Mouse (Mus musculus) testis, adult 2 months (tissue): ENCODE measurements around the gene Lgmn. TPM values are rescaled to one million over a fixed set of nuclear protein-coding genes. Genes with fewer than 3 reads are reported as not detected.

ENCODE experiments used
- H3K27ac ChIP-seq: fragments of 200-500 bp; 2 replicates; pipeline ENCODE4 v1.5.1; 2012; ENCODE audit warnings: low read depth, low read length; ENCODE audit not compliant: control insufficient read depth, insufficient read depth
- H3K27me3 ChIP-seq: fragments of 200-500 bp; 2 replicates; pipeline ENCODE4 v1.6.1; 2012; ENCODE audit warnings: mild to moderate bottlenecking, low read length, moderate library complexity; ENCODE audit not compliant: control insufficient read depth, insufficient read depth
- H3K36me3 ChIP-seq: fragments of 200-500 bp; 2 replicates; pipeline ENCODE4 v1.6.1; 2012; ENCODE audit warnings: mild to moderate bottlenecking, low read length; ENCODE audit not compliant: control insufficient read depth, insufficient read depth
- H3K4me1 ChIP-seq: fragments of 200-500 bp; 2 replicates; pipeline ENCODE4 v1.6.1; 2012; ENCODE audit warnings: low read length; ENCODE audit not compliant: control insufficient read depth, insufficient read depth
- H3K4me3 ChIP-seq: fragments of 200-500 bp; 2 replicates; pipeline ENCODE4 v1.5.1; 2012; ENCODE audit warnings: low read depth, mild to moderate bottlenecking, low read length, moderate library complexity, mixed read lengths; ENCODE audit not compliant: control insufficient read depth
- CTCF ChIP-seq: fragments of 200-500 bp; IDR thresholded peaks from 2 replicates; pipeline ENCODE4 v1.5.1; 2012; ENCODE audit warnings: low read depth, mild to moderate bottlenecking, inconsistent platforms, low read length, moderate library complexity; ENCODE audit not compliant: control insufficient read depth, insufficient read depth, insufficient replicate concordance
- POLR2A ChIP-seq: fragments of 200-500 bp; IDR thresholded peaks from 2 replicates; pipeline ENCODE4 v1.6.1; 2012; ENCODE audit warnings: low read depth, mild to moderate bottlenecking, inconsistent platforms, low read length, moderate library complexity; ENCODE audit not compliant: control insufficient read depth
- polyA plus RNA-seq: library from polyadenylated mRNA; depleted of rRNA; stranded (reverse); fragments of >200 nt; gene quantifications from 2 replicates; pipeline ENCODE4 v1.2.3, GENCODE M21; 2012

Lgmn gene
- polyA plus RNA-seq, 1 experiment, result 39.5 TPM

GRCm38 (mm10) chr12:102442639-102443038 is 3.0 kb upstream of the Lgmn start:
- Histone ChIP-seq H3K4me1 (peaks cover 2% of the 10 kb centered on the region), H3K27ac (no peak overlapping the region), H3K36me3 (no peaks in the 10 kb centered on the region), H3K4me3 (peak overlapping the region; percentile 48), H3K27me3 (no peaks in the 10 kb centered on the region)
- TF ChIP-seq POLR2A, result no peak
- no peak for TF ChIP-seq CTCF

- no peaks in the 10 kb centered on the region for H3K27me3 ChIP-seq
- H3K36me3 ChIP-seq, result no peaks in the 10 kb centered on the region
- TF ChIP-seq POLR2A (no peak), CTCF (no peak)
- no peak overlapping the region for H3K27ac ChIP-seq
- H3K4me1 ChIP-seq, result peaks cover 2% of the 10 kb centered on the region
- H3K4me3 ChIP-seq, result no peak overlapping the region
Measured at GRCm38 (mm10) chr12:102441141-102441540, 1.5 kb upstream of the Lgmn start.

- TF ChIP-seq CTCF (no peak), POLR2A (no peak)
- Histone ChIP-seq H3K36me3 (no peaks in the 10 kb centered on the region), H3K27ac (no peak overlapping the region), H3K4me3 (no peak overlapping the region), H3K4me1 (peaks cover 2% of the 10 kb centered on the region), H3K27me3 (no peaks in the 10 kb centered on the region)
Measured at GRCm38 (mm10) chr12:102440551-102440950, 938 bp upstream of the Lgmn start.

- peak overlapping the region; percentile 50 for H3K27ac ChIP-seq
- peak overlapping the region; percentile 87 for H3K4me3 ChIP-seq
- H3K36me3 ChIP-seq, result no peaks in the 10 kb centered on the region
- no peaks in the 10 kb centered on the region for H3K27me3 ChIP-seq
- peaks cover 2% of the 10 kb centered on the region for H3K4me1 ChIP-seq
- no peak for TF ChIP-seq CTCF
- no peak for TF ChIP-seq POLR2A
Measured at GRCm38 (mm10) chr12:102438983-102439631, 506 bp downstream of the Lgmn start.

GRCm38 (mm10) chr12:102437952-102438351 is 1.7 kb downstream of the Lgmn start:
- Histone ChIP-seq H3K27ac (no peak overlapping the region), H3K36me3 (no peaks in the 10 kb centered on the region), H3K4me1 (peaks cover 2% of the 10 kb centered on the region), H3K4me3 (no peak overlapping the region; the same call in 1 of the 2 replicates), H3K27me3 (no peaks in the 10 kb centered on the region)
- TF ChIP-seq POLR2A (no peak), CTCF (no peak)

GRCm38 (mm10) chr12:102436939-102437526 is 2.6 kb downstream of the Lgmn start:
- H3K27ac ChIP-seq, result peak overlapping the region; percentile 32; the same call in 1 of the 2 replicates
- no peaks in the 10 kb centered on the region for H3K27me3 ChIP-seq
- H3K36me3 ChIP-seq, result no peaks in the 10 kb centered on the region
- H3K4me3 ChIP-seq, result no peak overlapping the region
- TF ChIP-seq POLR2A (no peak), CTCF (no peak)
- peaks cover 5% of the 10 kb centered on the region for H3K4me1 ChIP-seq

- H3K27me3 ChIP-seq, result no peaks in the 10 kb centered on the region
- TF ChIP-seq POLR2A (no peak), CTCF (no peak)
- H3K36me3 ChIP-seq, result no peaks in the 10 kb centered on the region
- no peak overlapping the region for H3K4me3 ChIP-seq
- H3K4me1 ChIP-seq, result peaks cover 3% of the 10 kb centered on the region
- no peak overlapping the region for H3K27ac ChIP-seq
Measured at GRCm38 (mm10) chr12:102434107-102434506, 5.5 kb downstream of the Lgmn start.
